Mouse (Mus musculus) fibroblast of lung, adult 2 months (primary cell): ENCODE measurements at regions not wholly inside any gene's neighbourhood (a gene's known extent, or its start where the extent isn't known, plus 50 kb on each side); places are given as distances from the start of the nearest gene placed in this dataset.

ENCODE experiments used
- DNase-seq: peaks from one replicate; pipeline ENCODE4 v3.0.0-alpha.2; 2011; ENCODE audit warnings: low read depth

- no peak for DNase-seq
Observed at GRCm38 (mm10) chr16:24341736-24342135, 51.6 kb upstream of the Lpp start.

GRCm38 (mm10) chr16:24340646-24341045 lies 52.7 kb upstream of the Lpp start:
- DNase-seq = no peak

GRCm38 (mm10) chr16:24339320-24340265 lies 53.7 kb upstream of the Lpp start:
- no peak for DNase-seq

GRCm38 (mm10) chr16:24338404-24338803 lies 54.9 kb upstream of the Lpp start:
- DNase-seq = no peak

- peak; percentile 44 for DNase-seq
Observed at GRCm38 (mm10) chr16:24334389-24334788, 58.9 kb upstream of the Lpp start.

- no peak for DNase-seq
Observed at GRCm38 (mm10) chr16:24331446-24332020, 61.8 kb upstream of the Lpp start.

- DNase-seq = no peak
Observed at GRCm38 (mm10) chr16:24326571-24326970, 66.7 kb upstream of the Lpp start.

- DNase-seq = no peak
Observed at GRCm38 (mm10) chr16:24326046-24326445, 67.3 kb upstream of the Lpp start.

- DNase-seq = no peak
Observed at GRCm38 (mm10) chr16:24324917-24325316, 68.4 kb upstream of the Lpp start.

GRCm38 (mm10) chr16:24318723-24319437 lies 74.4 kb upstream of the Lpp start:
- no peak for DNase-seq

GRCm38 (mm10) chr16:24313544-24314326 lies 79.6 kb upstream of the Lpp start:
- no peak for DNase-seq

- DNase-seq = no peak
Observed at GRCm38 (mm10) chr16:24305391-24305790, 87.9 kb upstream of the Lpp start.

GRCm38 (mm10) chr16:24296790-24297189 lies 96.5 kb upstream of the Lpp start:
- DNase-seq = no peak

GRCm38 (mm10) chr16:24295626-24296440 lies 97.5 kb upstream of the Lpp start:
- no peak for DNase-seq

- DNase-seq = no peak
Observed at GRCm38 (mm10) chr16:24284215-24284614, 109.1 kb upstream of the Lpp start.

GRCm38 (mm10) chr16:24282194-24282683 lies 111.1 kb upstream of the Lpp start:
- peak; percentile 98 for DNase-seq

- no peak for DNase-seq
Observed at GRCm38 (mm10) chr16:24281561-24281960, 111.7 kb upstream of the Lpp start.

GRCm38 (mm10) chr16:24277857-24278256 lies 115.5 kb upstream of the Lpp start:
- DNase-seq = no peak

- no peak for DNase-seq
Observed at GRCm38 (mm10) chr16:24262701-24263100, 130.6 kb upstream of the Lpp start.

- no peak for DNase-seq
Observed at GRCm38 (mm10) chr16:24259711-24260230, 133.5 kb upstream of the Lpp start.

GRCm38 (mm10) chr16:24258991-24259390 lies 134.3 kb upstream of the Lpp start:
- DNase-seq = no peak
